Mouse (Mus musculus) forebrain, embryonic 14.5 days (tissue): ENCODE results near the gene Egflam. TPM values are rescaled to one million over a fixed set of nuclear protein-coding genes. Genes with fewer than 3 reads are reported as not detected.

ENCODE experiments used
- ATAC-seq: fragments of 200-750 bp; cut with Nextera tagmentation; 2 replicates; pipeline ENCODE4 v1.8.0; 2017; ENCODE audit warnings: mild to moderate bottlenecking, moderate library complexity
- DNase-seq: peaks from one replicate; pipeline ENCODE4 v3.0.0-alpha.2; 2015; ENCODE audit warnings: low spot score
- H3K27ac ChIP-seq: fragments of 300-500 bp; sonication (generic); 2 replicates; pipeline ENCODE4 v1.5.1; 2014; ENCODE audit warnings: low read depth, mild to moderate bottlenecking, control low read depth, low read length, moderate library complexity
- H3K27me3 ChIP-seq: fragments of 300-500 bp; sonication (generic); replicated peaks from 2 replicates; pipeline ENCODE4 v1.6.1; 2014; ENCODE audit warnings: low read length, control low read depth, mixed read lengths; ENCODE audit not compliant: control insufficient read depth, insufficient read depth
- H3K36me3 ChIP-seq: fragments of 300-500 bp; sonication (generic); 2 replicates; pipeline ENCODE4 v1.6.1; 2014; ENCODE audit warnings: low read length, control low read depth; ENCODE audit not compliant: control insufficient read depth, insufficient read depth
- H3K4me1 ChIP-seq: fragments of 300-500 bp; sonication (generic); 2 replicates; pipeline ENCODE4 v1.6.1; 2014; ENCODE audit warnings: antibody characterized with exemption, low read length, control low read depth; ENCODE audit not compliant: control insufficient read depth, insufficient read depth
- H3K4me2 ChIP-seq: fragments of 300-500 bp; sonication (generic); 2 replicates; pipeline ENCODE4 v1.6.1; 2014; ENCODE audit warnings: mild to moderate bottlenecking, control low read depth, low read length
- H3K4me3 ChIP-seq: fragments of 300-500 bp; sonication (generic); 2 replicates; pipeline ENCODE4 v1.5.1; 2014; ENCODE audit warnings: low read depth, low read length, control low read depth
- H3K9ac ChIP-seq: fragments of 300-500 bp; sonication (generic); 2 replicates; pipeline ENCODE4 v1.6.1; 2014; ENCODE audit warnings: mild to moderate bottlenecking, low read length, control low read depth, moderate library complexity
- H3K9me3 ChIP-seq: fragments of 300-500 bp; sonication (generic); replicated peaks from 2 replicates; pipeline ENCODE4 v1.6.1; 2016; ENCODE audit warnings: low read length, control low read depth, mixed read lengths; ENCODE audit not compliant: control insufficient read depth
- whole genome bisulfite sequencing: fragments of 180-500 bp; shearing (Covaris S2); extraction: QIAGEN DNeasy Blood & Tissue Kit; methylation state at CpG from one replicate; pipeline ENCODE4 v1.1.7; 2014; 5-methylcytosine and 5-hydroxymethylcytosine counted together
- polyA plus RNA-seq: library from polyadenylated mRNA; unstranded; fragments of >200 nt; fragmentation: Nextera tagmentation; extraction: Ambion mirVana; gene quantifications from 2 replicates; pipeline ENCODE4 v1.2.1, GENCODE M21; 2014

Egflam gene
- polyA plus RNA-seq, 1 experiment from 2014 or later = 3.7 TPM

- H3K9ac ChIP-seq = no peak overlapping the region
- no peak for DNase-seq
- no peaks in the 10 kb centered on the region for H3K27me3 ChIP-seq
- H3K36me3 ChIP-seq = no peaks in the 10 kb centered on the region
- H3K4me2 ChIP-seq = no peak overlapping the region
- H3K4me3 ChIP-seq = no peak overlapping the region
- H3K4me1 ChIP-seq = no peaks in the 10 kb centered on the region
- H3K27ac ChIP-seq = no peak overlapping the region
- no peaks in the 10 kb centered on the region for H3K9me3 ChIP-seq
- WGBS = 87% methylated on average over 4 of the region's 4 CpGs
- no peak for ATAC-seq
These were observed 89.5 kb downstream of the Egflam start for GRCm38 (mm10) chr15:7308711-7309110.

GRCm38 (mm10) chr15:7299892-7300291, 98.3 kb downstream of the Egflam start:
- Histone ChIP-seq H3K36me3 (no peaks in the 10 kb centered on the region), H3K27me3 (no peaks in the 10 kb centered on the region), H3K9ac (no peak overlapping the region), H3K4me1 (no peaks in the 10 kb centered on the region), H3K4me3 (no peak overlapping the region), H3K4me2 (no peak overlapping the region), H3K27ac (no peak overlapping the region), H3K9me3 (no peaks in the 10 kb centered on the region)
- ATAC-seq (no peak), DNase-seq (no peak)
- 95% methylated on average over 1 of the region's 1 CpGs for WGBS

- DNase-seq (no peak), ATAC-seq (no peak)
- Histone ChIP-seq H3K9me3 (no peaks in the 10 kb centered on the region), H3K4me3 (no peak overlapping the region), H3K27me3 (no peaks in the 10 kb centered on the region), H3K4me1 (no peaks in the 10 kb centered on the region), H3K4me2 (no peak overlapping the region), H3K27ac (no peak overlapping the region), H3K9ac (no peak overlapping the region), H3K36me3 (no peaks in the 10 kb centered on the region)
- WGBS = 91% methylated on average over 1 of the region's 1 CpGs
These were observed 103.0 kb downstream of the Egflam start for GRCm38 (mm10) chr15:7295199-7295598.

- H3K27me3 ChIP-seq = no peaks in the 10 kb centered on the region
- H3K27ac ChIP-seq = no peak overlapping the region
- no peak overlapping the region for H3K4me2 ChIP-seq
- H3K9me3 ChIP-seq = no peaks in the 10 kb centered on the region
- no peaks in the 10 kb centered on the region for H3K36me3 ChIP-seq
- no peak overlapping the region for H3K4me3 ChIP-seq
- no peak overlapping the region for H3K9ac ChIP-seq
- ATAC-seq = no peak
- DNase-seq = peak; percentile 13
- H3K4me1 ChIP-seq = no peaks in the 10 kb centered on the region
These were observed 105.3 kb downstream of the Egflam start for GRCm38 (mm10) chr15:7292854-7293253.

- Histone ChIP-seq H3K27me3 (no peaks in the 10 kb centered on the region), H3K36me3 (no peaks in the 10 kb centered on the region), H3K4me2 (no peak overlapping the region), H3K4me3 (no peak overlapping the region), H3K27ac (no peak overlapping the region), H3K9me3 (no peaks in the 10 kb centered on the region), H3K4me1 (no peaks in the 10 kb centered on the region), H3K9ac (no peak overlapping the region)
- 89% methylated on average over 4 of the region's 4 CpGs for WGBS
- DNase-seq (no peak), ATAC-seq (no peak)
These were observed 108.2 kb downstream of the Egflam start for GRCm38 (mm10) chr15:7290003-7290402.

GRCm38 (mm10) chr15:7289516-7289915, 108.7 kb downstream of the Egflam start:
- DNase-seq (no peak), ATAC-seq (no peak)
- Histone ChIP-seq H3K4me1 (no peaks in the 10 kb centered on the region), H3K4me3 (no peak overlapping the region), H3K27ac (no peak overlapping the region), H3K36me3 (no peaks in the 10 kb centered on the region), H3K27me3 (no peaks in the 10 kb centered on the region), H3K9ac (no peak overlapping the region), H3K4me2 (no peak overlapping the region), H3K9me3 (no peaks in the 10 kb centered on the region)
- 71% methylated on average over 14 of the region's 14 CpGs for WGBS

- Histone ChIP-seq H3K4me1 (no peaks in the 10 kb centered on the region), H3K4me3 (no peak overlapping the region), H3K36me3 (no peaks in the 10 kb centered on the region), H3K9me3 (no peaks in the 10 kb centered on the region), H3K9ac (no peak overlapping the region), H3K27me3 (no peaks in the 10 kb centered on the region), H3K27ac (no peak overlapping the region), H3K4me2 (no peak overlapping the region)
- WGBS = 46% methylated on average over 4 of the region's 4 CpGs
- DNase-seq = peak; percentile 2
- no peak for ATAC-seq
These were observed 109.3 kb downstream of the Egflam start for GRCm38 (mm10) chr15:7288841-7289424.

GRCm38 (mm10) chr15:7287911-7288310, 110.3 kb downstream of the Egflam start:
- Histone ChIP-seq H3K27ac (no peak overlapping the region), H3K9me3 (no peaks in the 10 kb centered on the region), H3K4me1 (no peaks in the 10 kb centered on the region), H3K36me3 (no peaks in the 10 kb centered on the region), H3K4me3 (no peak overlapping the region), H3K27me3 (no peaks in the 10 kb centered on the region), H3K9ac (no peak overlapping the region), H3K4me2 (no peak overlapping the region)
- WGBS = 78% methylated on average over 3 of the region's 3 CpGs
- no peak for ATAC-seq
- DNase-seq = no peak

- Histone ChIP-seq H3K9me3 (no peaks in the 10 kb centered on the region), H3K4me2 (no peak overlapping the region), H3K27ac (no peak overlapping the region), H3K9ac (no peak overlapping the region), H3K27me3 (no peaks in the 10 kb centered on the region), H3K36me3 (no peaks in the 10 kb centered on the region), H3K4me1 (no peaks in the 10 kb centered on the region), H3K4me3 (no peak overlapping the region)
- peak; percentile 2 for DNase-seq
- WGBS = 59% methylated on average over 6 of the region's 6 CpGs
- ATAC-seq = no peak
These were observed 116.6 kb downstream of the Egflam start for GRCm38 (mm10) chr15:7281579-7281978.
